Mouse (Mus musculus): ENCODE measurements at regions not wholly inside any gene's neighbourhood (a gene's known extent, or its start where the extent isn't known, plus 50 kb on each side); places are given as distances from the start of the nearest gene placed in this dataset.

DNA sequence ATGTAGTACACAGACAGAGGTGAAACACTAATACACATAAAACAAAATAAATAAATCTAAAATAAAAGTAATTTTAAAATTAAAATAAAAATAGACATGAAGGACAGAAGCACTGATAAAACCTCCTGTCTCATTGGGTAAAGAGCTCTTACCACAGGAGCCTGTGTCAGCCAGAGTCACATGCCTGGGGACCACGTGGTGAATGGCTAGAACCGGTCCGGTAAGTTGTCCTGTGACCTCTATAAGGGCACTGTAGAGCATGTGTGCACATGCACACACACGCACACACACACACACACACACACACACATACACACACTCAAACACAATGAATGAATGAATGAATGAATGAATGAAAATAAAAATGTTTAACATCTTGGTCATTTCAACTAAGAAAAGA, 89.8 kb upstream of the Slc45a1 start:
- Histone ChIP-seq H3K4me2 (replicated peaks; ENCODE audit: low read depth, low read length) (no peak overlapping the region), H3K9me3 (ENCODE audit: control insufficient read depth, low read length) (no peaks in the 10 kb centered on the region), H3K27ac (ENCODE audit: low read depth, low read length) (no peak overlapping the region), H3K36me3 (ENCODE audit: control insufficient read depth, insufficient read depth, low read length) (no peaks in the 10 kb centered on the region), H3K27me3 (ENCODE audit: control insufficient read depth, insufficient read depth, low read length) (no peaks in the 10 kb centered on the region), H3K4me1 (ENCODE audit: control insufficient read depth, insufficient read depth, low read length) (peaks cover 8% of the 10 kb centered on the region), H3K9ac (ENCODE audit: low read depth, low read length) (no peak overlapping the region), H3K4me3 (ENCODE audit: low read length) (no peak overlapping the region)
- WGBS: 89% methylated on average over 4 of the region's 4 CpGs
- ATAC-seq (ENCODE audit: low FRiP score, low TSS enrichment): no peak

DNA sequence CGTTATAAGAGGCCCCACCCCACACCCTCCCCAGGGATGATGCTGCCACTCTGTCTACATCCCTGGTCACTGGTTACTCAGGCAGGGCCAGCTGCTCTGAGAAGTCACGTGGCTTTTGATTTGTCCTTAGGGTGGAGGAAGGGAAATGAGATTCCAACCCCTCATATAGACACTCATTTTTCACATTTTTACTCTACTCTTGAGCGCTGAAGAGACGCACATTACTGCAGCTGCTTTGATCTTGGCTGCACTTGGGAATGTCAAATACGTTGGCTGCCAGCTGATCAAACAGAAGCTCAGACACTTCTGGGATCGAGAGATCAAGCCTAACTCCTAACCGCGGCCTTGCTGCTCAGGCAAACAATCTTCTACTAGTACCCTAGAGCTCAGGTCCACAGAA, 88.2 kb upstream of the Slc45a1 start:
- ATAC-seq (ENCODE audit: low FRiP score, low TSS enrichment): no peak
- H3K27ac ChIP-seq (ENCODE audit: low read depth, low read length): no peak overlapping the region
- no peak overlapping the region for H3K4me2 ChIP-seq (replicated peaks; ENCODE audit: low read depth, low read length)
- H3K27me3 ChIP-seq (ENCODE audit: control insufficient read depth, insufficient read depth, low read length): no peaks in the 10 kb centered on the region
- 43% methylated on average over 8 of the region's 8 CpGs for WGBS
- no peaks in the 10 kb centered on the region for H3K4me1 ChIP-seq (ENCODE audit: control insufficient read depth, insufficient read depth, low read length)
- H3K9me3 ChIP-seq (ENCODE audit: control insufficient read depth, low read length): no peaks in the 10 kb centered on the region
- H3K4me3 ChIP-seq (ENCODE audit: low read length): no peak overlapping the region
- H3K36me3 ChIP-seq (ENCODE audit: control insufficient read depth, insufficient read depth, low read length): no peaks in the 10 kb centered on the region
- no peak overlapping the region for H3K9ac ChIP-seq (ENCODE audit: low read depth, low read length)

- WGBS: 57% methylated on average over 9 of the region's 9 CpGs
- no peak overlapping the region for H3K4me3 ChIP-seq (ENCODE audit: low read length)
- no peaks in the 10 kb centered on the region for H3K27me3 ChIP-seq (ENCODE audit: control insufficient read depth, insufficient read depth, low read length)
- no peaks in the 10 kb centered on the region for H3K36me3 ChIP-seq (ENCODE audit: control insufficient read depth, insufficient read depth, low read length)
- no peak overlapping the region for H3K9ac ChIP-seq (ENCODE audit: low read depth, low read length)
- H3K4me1 ChIP-seq (ENCODE audit: control insufficient read depth, insufficient read depth, low read length): no peaks in the 10 kb centered on the region
- H3K9me3 ChIP-seq (ENCODE audit: control insufficient read depth, low read length): no peaks in the 10 kb centered on the region
- H3K27ac ChIP-seq (ENCODE audit: low read depth, low read length): no peak overlapping the region
- ATAC-seq (ENCODE audit: low FRiP score, low TSS enrichment): no peak
- H3K4me2 ChIP-seq (replicated peaks; ENCODE audit: low read depth, low read length): no peak overlapping the region
Measured at GRCm38 (mm10) chr4:150738736-150739135, 86.8 kb upstream of the Slc45a1 start.

GRCm38 (mm10) chr4:150730061-150730812, 78.3 kb upstream of the Slc45a1 start:
- peak; percentile 45; the same call in 1 of the 2 replicates for ATAC-seq (ENCODE audit: low FRiP score, low TSS enrichment)
- Histone ChIP-seq H3K9ac (ENCODE audit: low read depth, low read length) (no peak overlapping the region), H3K36me3 (ENCODE audit: control insufficient read depth, insufficient read depth, low read length) (no peaks in the 10 kb centered on the region), H3K27me3 (ENCODE audit: control insufficient read depth, insufficient read depth, low read length) (no peaks in the 10 kb centered on the region), H3K4me3 (ENCODE audit: low read length) (no peak overlapping the region), H3K4me2 (replicated peaks; ENCODE audit: low read depth, low read length) (no peak overlapping the region), H3K4me1 (ENCODE audit: control insufficient read depth, insufficient read depth, low read length) (no peaks in the 10 kb centered on the region), H3K9me3 (ENCODE audit: control insufficient read depth, low read length) (0 out of 2 replicates have a peak, but pooled peaks cover 2% of the 10 kb centered on the region), H3K27ac (ENCODE audit: low read depth, low read length) (peak overlapping the region; percentile 42; the same call in 1 of the 2 replicates)
- 20% methylated on average over 12 of the region's 12 CpGs for WGBS

DNA sequence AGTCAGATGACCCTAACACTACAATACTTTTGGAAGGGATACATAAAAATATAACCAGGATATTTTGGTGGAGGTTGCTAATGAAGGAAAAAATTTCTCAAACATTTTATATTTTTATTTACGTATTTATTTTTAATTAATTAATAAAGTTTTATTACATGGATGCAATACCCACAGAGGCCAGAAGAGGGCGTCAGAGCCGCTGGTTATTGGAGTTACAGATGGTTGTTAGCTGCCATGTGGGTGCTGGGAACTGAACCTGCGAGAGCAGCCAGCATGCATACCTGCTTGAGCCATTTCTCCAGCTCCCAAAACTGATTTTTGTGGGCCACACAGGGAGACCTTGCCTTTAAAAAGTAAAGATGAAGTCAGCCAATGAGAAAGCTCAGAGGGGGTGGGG, 74.6 kb upstream of the Slc45a1 start:
- no peak for ATAC-seq (ENCODE audit: low FRiP score, low TSS enrichment)
- H3K4me1 ChIP-seq (ENCODE audit: control insufficient read depth, insufficient read depth, low read length): peaks cover 10% of the 10 kb centered on the region
- WGBS: 69% methylated on average over 4 of the region's 4 CpGs

GRCm38 (mm10) chr4:150726136-150726480, 74.1 kb upstream of the Slc45a1 start:
- Histone ChIP-seq H3K4me1 (ENCODE audit: control insufficient read depth, insufficient read depth, low read length) (peaks cover 10% of the 10 kb centered on the region), H3K9me3 (ENCODE audit: control insufficient read depth, low read length) (no peaks in the 10 kb centered on the region), H3K27me3 (ENCODE audit: control insufficient read depth, insufficient read depth, low read length) (no peaks in the 10 kb centered on the region), H3K4me3 (ENCODE audit: low read length) (no peak overlapping the region), H3K27ac (ENCODE audit: low read depth, low read length) (no peak overlapping the region), H3K4me2 (replicated peaks; ENCODE audit: low read depth, low read length) (no peak overlapping the region), H3K9ac (ENCODE audit: low read depth, low read length) (no peak overlapping the region), H3K36me3 (ENCODE audit: control insufficient read depth, insufficient read depth, low read length) (no peaks in the 10 kb centered on the region)
- 68% methylated on average over 3 of the region's 3 CpGs for WGBS
- ATAC-seq (ENCODE audit: low FRiP score, low TSS enrichment): no peak

More for the DNA sequence above, 74.6 kb upstream of the Slc45a1 start:
- H3K27me3 ChIP-seq (ENCODE audit: control insufficient read depth, insufficient read depth, low read length): no peaks in the 10 kb centered on the region
- no peak overlapping the region for H3K4me3 ChIP-seq (ENCODE audit: low read length)
- no peak overlapping the region for H3K9ac ChIP-seq (ENCODE audit: low read depth, low read length)
- no peak overlapping the region for H3K27ac ChIP-seq (ENCODE audit: low read depth, low read length)
- no peak overlapping the region for H3K4me2 ChIP-seq (replicated peaks; ENCODE audit: low read depth, low read length)
- H3K9me3 ChIP-seq (ENCODE audit: control insufficient read depth, low read length): no peaks in the 10 kb centered on the region
- H3K36me3 ChIP-seq (ENCODE audit: control insufficient read depth, insufficient read depth, low read length): no peaks in the 10 kb centered on the region

- ATAC-seq (ENCODE audit: low FRiP score, low TSS enrichment): no peak
- H3K36me3 ChIP-seq (ENCODE audit: control insufficient read depth, insufficient read depth, low read length): no peaks in the 10 kb centered on the region
- WGBS: 53% methylated on average over 17 of the region's 17 CpGs
Measured at GRCm38 (mm10) chr4:150725443-150726135, 73.6 kb upstream of the Slc45a1 start.

GRCm38 (mm10) chr4:150724823-150725222, 72.8 kb upstream of the Slc45a1 start:
- Histone ChIP-seq H3K9ac (ENCODE audit: low read depth, low read length) (no peak overlapping the region), H3K36me3 (ENCODE audit: control insufficient read depth, insufficient read depth, low read length) (no peaks in the 10 kb centered on the region), H3K27ac (ENCODE audit: low read depth, low read length) (0 out of 2 replicates have a peak overlapping the region, but pooled peaks have one; percentile 15), H3K4me1 (ENCODE audit: control insufficient read depth, insufficient read depth, low read length) (peaks cover 12% of the 10 kb centered on the region), H3K4me2 (replicated peaks; ENCODE audit: low read depth, low read length) (no peak overlapping the region), H3K27me3 (ENCODE audit: control insufficient read depth, insufficient read depth, low read length) (no peaks in the 10 kb centered on the region), H3K9me3 (ENCODE audit: control insufficient read depth, low read length) (no peaks in the 10 kb centered on the region), H3K4me3 (ENCODE audit: low read length) (no peak overlapping the region)
- ATAC-seq (ENCODE audit: low FRiP score, low TSS enrichment): peak; percentile 45; the same call in 1 of the 2 replicates
- WGBS: 34% methylated on average over 11 of the region's 11 CpGs

More at GRCm38 (mm10) chr4:150725443-150726135, 73.6 kb upstream of the Slc45a1 start:
- no peak overlapping the region for H3K4me2 ChIP-seq (replicated peaks; ENCODE audit: low read depth, low read length)
- H3K27ac ChIP-seq (ENCODE audit: low read depth, low read length): peak overlapping the region; percentile 15; the same call in 1 of the 2 replicates
- no peak overlapping the region for H3K4me3 ChIP-seq (ENCODE audit: low read length)
- H3K9ac ChIP-seq (ENCODE audit: low read depth, low read length): no peak overlapping the region
- H3K9me3 ChIP-seq (ENCODE audit: control insufficient read depth, low read length): no peaks in the 10 kb centered on the region
- H3K4me1 ChIP-seq (ENCODE audit: control insufficient read depth, insufficient read depth, low read length): peaks cover 10% of the 10 kb centered on the region
- H3K27me3 ChIP-seq (ENCODE audit: control insufficient read depth, insufficient read depth, low read length): no peaks in the 10 kb centered on the region

- Histone ChIP-seq H3K9me3 (ENCODE audit: control insufficient read depth, low read length) (no peaks in the 10 kb centered on the region), H3K4me1 (ENCODE audit: control insufficient read depth, insufficient read depth, low read length) (peaks cover 28% of the 10 kb centered on the region), H3K27me3 (ENCODE audit: control insufficient read depth, insufficient read depth, low read length) (no peaks in the 10 kb centered on the region), H3K4me2 (replicated peaks; ENCODE audit: low read depth, low read length) (no peak overlapping the region), H3K4me3 (ENCODE audit: low read length) (no peak overlapping the region), H3K9ac (ENCODE audit: low read depth, low read length) (no peak overlapping the region), H3K36me3 (ENCODE audit: control insufficient read depth, insufficient read depth, low read length) (no peaks in the 10 kb centered on the region), H3K27ac (ENCODE audit: low read depth, low read length) (no peak overlapping the region)
- WGBS: 58% methylated on average over 12 of the region's 12 CpGs
- no peak for ATAC-seq (ENCODE audit: low FRiP score, low TSS enrichment)
Measured at GRCm38 (mm10) chr4:150721619-150722283, 69.8 kb upstream of the Slc45a1 start.
